Comparison of ENCODE assay signal across 25 mouse cellular contexts in genomic region chrX:114907282-114907681, GRCm38 (mm10). TPM values are rescaled to one million over a fixed set of nuclear protein-coding genes. Genes with fewer than 3 reads are reported as not detected.
"Had no signal": no experiment of that assay in that cellular context is flagged by ENCODE, and none has a peak within 500 bp of the region (broad histone marks: within the 10 kb centered on the region; RNA-seq: fewer than 3 reads in every experiment).

Ube2dnl2 (plus strand) TSS chrX:114907582.

- H3K9me3 ChIP-seq: neural tube, embryonic 12.5 days; neural tube, embryonic 13.5 days; neural tube, embryonic 15.5 days; stomach, embryonic 15.5 days had no signal

- H3K4me3 ChIP-seq: neural tube, embryonic 12.5 days; neural tube, embryonic 13.5 days; neural tube, embryonic 15.5 days; stomach, embryonic 15.5 days had no signal

- H3K27me3 ChIP-seq: neural tube, embryonic 12.5 days; neural tube, embryonic 13.5 days; neural tube, embryonic 15.5 days; stomach, embryonic 15.5 days had no signal

- H3K9ac ChIP-seq: neural tube, embryonic 12.5 days; neural tube, embryonic 13.5 days; neural tube, embryonic 15.5 days; stomach, embryonic 15.5 days had no signal

- H3K4me2 ChIP-seq: neural tube, embryonic 12.5 days; neural tube, embryonic 13.5 days; neural tube, embryonic 15.5 days; stomach, embryonic 15.5 days had no signal

- DNase-seq: retina, postnatal 1 day; right cerebral cortex, adult 18-20 months; right cerebral cortex, postnatal 14 days; right cerebral cortex, postnatal 25 days; right cerebral cortex, postnatal 4 days; spleen, adult 18-20 months; thymus, adult 18-20 months; thymus, adult 2 months; thymus, postnatal 14 days; thymus, postnatal 25 days; thymus, postnatal 36 days; thymus, postnatal 4 days had no signal

- H3K4me1 ChIP-seq: neural tube, embryonic 12.5 days; neural tube, embryonic 13.5 days; neural tube, embryonic 15.5 days; stomach, embryonic 15.5 days had no signal

- H3K27ac ChIP-seq: neural tube, embryonic 12.5 days; neural tube, embryonic 13.5 days; neural tube, embryonic 15.5 days; stomach, embryonic 15.5 days; stomach, postnatal 0 days had no signal

- H3K36me3 ChIP-seq: neural tube, embryonic 12.5 days; neural tube, embryonic 13.5 days; neural tube, embryonic 15.5 days; stomach, embryonic 15.5 days had no signal

RNA-seq across cellular contexts. Expression of gene Ube2dnl2, which starts in this region (rescaled TPM):
- total RNA-seq: neutrophil, adult 5-6 weeks had no signal
- polyA plus RNA-seq: neural tube, embryonic 12.5 days; neural tube, embryonic 13.5 days; neural tube, embryonic 14.5 days; neural tube, embryonic 15.5 days; small intestine, adult 2 months; spleen, adult 2 months; stomach, embryonic 14.5 days; stomach, embryonic 15.5 days; stomach, embryonic 16.5 days; stomach, postnatal 0 days; thymus, adult 2 months; thymus, postnatal 0 days; urinary bladder, adult 2 months had no signal
